Mouse (Mus musculus): ENCODE measurements around the gene Cox4i2. TPM values are rescaled to one million over a fixed set of nuclear protein-coding genes. Genes with fewer than 3 reads are reported as not detected.

The Cox4i2 gene
- polyA plus RNA-seq, 1 experiment from 2014 or later = 51.4 TPM

DNA sequence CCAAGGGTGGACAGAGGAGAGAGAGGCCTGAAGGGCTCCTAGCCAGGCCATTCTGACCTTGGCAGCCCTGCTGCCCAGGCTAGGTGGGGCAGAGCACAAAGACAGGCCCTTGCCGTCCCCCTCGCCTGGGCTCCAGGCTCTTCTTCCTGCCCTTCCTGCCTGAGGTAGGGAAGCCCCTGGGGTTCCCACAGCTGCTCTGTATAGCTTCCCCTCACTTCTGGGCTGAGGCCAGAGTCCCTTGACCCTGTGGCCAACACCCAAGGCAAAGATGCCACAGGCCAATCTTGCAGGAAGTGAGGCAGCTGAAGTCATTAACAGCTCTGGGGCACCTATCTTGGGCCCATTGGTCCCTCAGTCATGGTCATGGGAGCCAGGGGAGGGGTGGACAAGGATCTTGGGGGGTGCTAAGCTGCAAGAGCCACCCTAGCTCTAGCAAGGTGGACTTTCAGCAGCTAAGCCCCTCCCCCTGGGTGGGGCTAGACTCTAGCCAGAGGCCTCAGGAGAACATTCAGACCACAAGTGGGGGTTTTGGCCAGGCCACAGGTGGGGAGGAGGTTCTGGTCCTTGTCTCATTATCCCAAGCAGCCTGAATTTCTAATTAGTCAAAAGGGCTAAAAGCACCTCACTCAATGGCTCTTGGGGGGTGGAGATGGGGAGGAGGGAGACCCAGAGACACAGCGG is 27.2 kb downstream of the Cox4i2 start:
- H3K27me3 ChIP-seq (ENCODE audit: insufficient read depth, low read length) = no peaks in the 10 kb centered on the region
- no peak overlapping the region for H3K27ac ChIP-seq (ENCODE audit: low read depth)
- no peak overlapping the region for H3K4me2 ChIP-seq
- WGBS = 83% methylated on average over 3 of the region's 3 CpGs
- no peak for TF ChIP-seq CTCF (IDR thresholded peaks at IDR 0.05; ENCODE audit: low read depth)
- peaks cover 11% of the 10 kb centered on the region for H3K4me1 ChIP-seq (ENCODE audit: insufficient read depth)
- DNase-seq (no peak), ATAC-seq (ENCODE audit: insufficient read depth) (no peak)
- peaks cover 37% of the 10 kb centered on the region; the same call in 1 of the 2 replicates for H3K36me3 ChIP-seq (ENCODE audit: insufficient read depth)
- H3K9ac ChIP-seq = no peak overlapping the region
- no peaks in the 10 kb centered on the region for H3K9me3 ChIP-seq (ENCODE audit: low read depth, low read length)
- no peak overlapping the region for H3K4me3 ChIP-seq (ENCODE audit: low read depth, low read length)

DNA sequence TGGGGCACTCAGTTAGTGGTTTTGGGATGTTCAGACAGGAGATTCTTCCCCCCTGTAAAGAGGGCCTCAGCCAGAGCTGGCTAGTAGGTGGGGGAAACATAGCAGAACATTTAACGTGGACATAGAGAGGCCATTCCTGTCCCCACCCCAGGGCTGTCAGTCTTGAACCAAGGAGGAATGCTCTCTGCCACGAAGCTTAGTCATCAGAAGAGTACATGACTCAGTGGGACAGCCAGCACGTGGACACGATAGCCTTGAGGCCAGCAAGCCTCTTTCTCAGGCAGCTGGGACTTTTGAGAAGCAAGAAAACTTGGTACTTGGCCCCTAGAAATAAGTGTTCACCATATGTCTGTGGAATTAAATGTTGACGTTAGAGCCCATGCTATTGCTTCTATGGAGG is 28.7 kb downstream of the Cox4i2 start:
- no peak overlapping the region for H3K27ac ChIP-seq (ENCODE audit: low read depth)
- peaks cover 11% of the 10 kb centered on the region for H3K4me1 ChIP-seq (ENCODE audit: insufficient read depth)
- no peak overlapping the region for H3K4me2 ChIP-seq
- H3K36me3 ChIP-seq (ENCODE audit: insufficient read depth) = peaks cover 36% of the 10 kb centered on the region; the same call in 1 of the 2 replicates
- no peak for TF ChIP-seq CTCF (IDR thresholded peaks at IDR 0.05; ENCODE audit: low read depth)
- H3K4me3 ChIP-seq (ENCODE audit: low read depth, low read length) = no peak overlapping the region
- H3K27me3 ChIP-seq (ENCODE audit: insufficient read depth, low read length) = no peaks in the 10 kb centered on the region
- H3K9me3 ChIP-seq (ENCODE audit: low read depth, low read length) = no peaks in the 10 kb centered on the region
- 77% methylated on average over 5 of the region's 5 CpGs for WGBS
- DNase-seq = no peak
- ATAC-seq (ENCODE audit: insufficient read depth) = no peak
- no peak overlapping the region for H3K9ac ChIP-seq

DNA sequence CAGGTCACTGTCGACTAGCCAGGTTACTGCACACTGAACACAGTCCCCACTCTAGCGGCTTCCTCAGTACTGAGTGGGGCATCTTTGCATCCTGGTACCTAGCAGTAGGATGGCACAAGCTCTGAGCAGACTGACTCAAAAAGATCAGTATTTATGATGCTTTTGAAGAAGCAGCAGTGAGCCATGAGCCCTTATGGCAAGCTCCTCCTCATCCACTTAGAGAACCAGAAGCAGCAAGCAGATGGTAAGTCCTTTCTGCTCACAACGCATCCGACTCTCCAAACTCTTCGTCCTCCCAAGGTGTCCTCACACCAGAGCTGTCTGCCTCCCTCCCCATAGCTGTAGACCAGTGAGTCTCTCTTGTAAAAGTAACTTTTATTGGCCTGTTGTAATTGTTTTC is 29.3 kb downstream of the Cox4i2 start:
- no peak for ATAC-seq (ENCODE audit: insufficient read depth)
- H3K36me3 ChIP-seq (ENCODE audit: insufficient read depth) = peaks cover 34% of the 10 kb centered on the region; the same call in 1 of the 2 replicates
- H3K27ac ChIP-seq (ENCODE audit: low read depth) = no peak overlapping the region
- no peaks in the 10 kb centered on the region for H3K9me3 ChIP-seq (ENCODE audit: low read depth, low read length)
- H3K4me1 ChIP-seq (ENCODE audit: insufficient read depth) = peaks cover 11% of the 10 kb centered on the region
- no peak for DNase-seq
- H3K27me3 ChIP-seq (ENCODE audit: insufficient read depth, low read length) = no peaks in the 10 kb centered on the region
- no peak overlapping the region for H3K4me3 ChIP-seq (ENCODE audit: low read depth, low read length)
- H3K4me2 ChIP-seq = no peak overlapping the region
- WGBS = 92% methylated on average over 5 of the region's 5 CpGs
- TF ChIP-seq CTCF (IDR thresholded peaks at IDR 0.05; ENCODE audit: low read depth) = no peak
- no peak overlapping the region for H3K9ac ChIP-seq

DNA sequence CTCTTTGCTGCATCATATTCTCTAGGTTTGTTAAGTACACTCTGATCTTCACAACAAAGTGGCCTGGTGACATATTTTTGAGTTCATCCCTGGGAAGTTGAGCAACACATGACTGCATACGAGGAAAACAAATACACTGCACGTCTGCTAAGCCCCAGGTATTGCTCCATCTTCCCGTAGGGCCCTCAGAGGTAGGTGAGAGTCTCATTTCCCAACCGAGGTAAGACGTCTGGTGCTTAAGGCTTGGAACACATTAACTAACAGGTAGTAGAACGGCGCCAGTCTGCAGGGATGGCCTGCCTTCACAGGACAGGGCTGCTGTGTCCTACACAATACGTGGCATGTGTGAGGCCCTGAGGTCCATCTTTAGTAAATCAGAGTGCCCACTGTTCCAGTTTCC is 30.7 kb downstream of the Cox4i2 start:
- Histone ChIP-seq H3K9me3 (ENCODE audit: low read depth, low read length) (no peaks in the 10 kb centered on the region), H3K4me1 (ENCODE audit: insufficient read depth) (peaks cover 16% of the 10 kb centered on the region), H3K27ac (ENCODE audit: low read depth) (0 out of 2 replicates have a peak overlapping the region, but pooled peaks have one; percentile 90), H3K9ac (no peak overlapping the region), H3K4me2 (no peak overlapping the region), H3K27me3 (ENCODE audit: insufficient read depth, low read length) (no peaks in the 10 kb centered on the region), H3K4me3 (ENCODE audit: low read depth, low read length) (no peak overlapping the region), H3K36me3 (ENCODE audit: insufficient read depth) (peaks cover 28% of the 10 kb centered on the region; the same call in 1 of the 2 replicates)
- TF ChIP-seq CTCF (IDR thresholded peaks at IDR 0.05; ENCODE audit: low read depth) = no peak
- WGBS = 81% methylated on average over 8 of the region's 8 CpGs
- ATAC-seq (ENCODE audit: insufficient read depth) (no peak), DNase-seq (no peak)

GRCm38 (mm10) chr2:152785446-152786350 is 31.7 kb downstream of the Cox4i2 start:
- Histone ChIP-seq H3K4me2 (peak overlapping the region; percentile 40), H3K27ac (ENCODE audit: low read depth) (peak overlapping the region; percentile 90), H3K9me3 (ENCODE audit: low read depth, low read length) (no peaks in the 10 kb centered on the region), H3K4me1 (ENCODE audit: insufficient read depth) (peaks cover 20% of the 10 kb centered on the region), H3K9ac (no peak overlapping the region), H3K4me3 (ENCODE audit: low read depth, low read length) (no peak overlapping the region), H3K36me3 (ENCODE audit: insufficient read depth) (peaks cover 18% of the 10 kb centered on the region; the same call in 1 of the 2 replicates), H3K27me3 (ENCODE audit: insufficient read depth, low read length) (no peaks in the 10 kb centered on the region)
- peak; percentile 74 for DNase-seq
- no peak for TF ChIP-seq CTCF (IDR thresholded peaks at IDR 0.05; ENCODE audit: low read depth)
- WGBS = 24% methylated on average over 18 of the region's 18 CpGs
- peak; percentile 53 for ATAC-seq (ENCODE audit: insufficient read depth)

DNA sequence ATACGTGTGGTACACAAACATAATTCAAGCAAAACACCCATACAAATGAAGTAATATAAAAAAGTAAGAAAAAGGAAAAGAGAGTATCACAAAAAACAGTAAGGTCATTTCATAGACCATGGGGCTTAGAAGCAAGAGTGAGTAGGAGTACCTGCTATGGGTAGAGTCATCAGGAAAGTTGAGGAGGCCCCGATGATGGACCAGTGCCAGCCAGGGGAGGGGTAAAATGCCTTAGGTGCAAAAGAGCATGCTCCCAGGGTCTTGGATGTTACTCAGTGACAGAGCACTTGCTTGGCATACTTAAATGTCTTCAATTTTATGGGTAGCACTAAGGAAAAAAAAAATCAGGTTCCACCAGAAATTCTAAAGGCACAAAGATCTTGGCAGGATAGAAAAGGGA is 33.2 kb downstream of the Cox4i2 start:
- Histone ChIP-seq H3K9ac (no peak overlapping the region), H3K4me1 (ENCODE audit: insufficient read depth) (peaks cover 20% of the 10 kb centered on the region), H3K27ac (ENCODE audit: low read depth) (no peak overlapping the region), H3K4me2 (no peak overlapping the region), H3K27me3 (ENCODE audit: insufficient read depth, low read length) (no peaks in the 10 kb centered on the region), H3K9me3 (ENCODE audit: low read depth, low read length) (no peaks in the 10 kb centered on the region), H3K36me3 (ENCODE audit: insufficient read depth) (peaks cover 4% of the 10 kb centered on the region; the same call in 1 of the 2 replicates), H3K4me3 (ENCODE audit: low read depth, low read length) (no peak overlapping the region)
- no peak for DNase-seq
- WGBS = 92% methylated on average over 2 of the region's 2 CpGs
- ATAC-seq (ENCODE audit: insufficient read depth) = no peak
- no peak for TF ChIP-seq CTCF (IDR thresholded peaks at IDR 0.05; ENCODE audit: low read depth)

GRCm38 (mm10) chr2:152787543-152787942 is 33.6 kb downstream of the Cox4i2 start:
- no peak for TF ChIP-seq CTCF (IDR thresholded peaks at IDR 0.05; ENCODE audit: low read depth)
- 0 out of 2 replicates have a peak, but pooled peaks cover 3% of the 10 kb centered on the region for H3K36me3 ChIP-seq (ENCODE audit: insufficient read depth)
- no peaks in the 10 kb centered on the region for H3K9me3 ChIP-seq (ENCODE audit: low read depth, low read length)
- H3K27me3 ChIP-seq (ENCODE audit: insufficient read depth, low read length) = no peaks in the 10 kb centered on the region
- H3K4me2 ChIP-seq = no peak overlapping the region
- peaks cover 23% of the 10 kb centered on the region for H3K4me1 ChIP-seq (ENCODE audit: insufficient read depth)
- no peak overlapping the region for H3K9ac ChIP-seq
- H3K4me3 ChIP-seq (ENCODE audit: low read depth, low read length) = no peak overlapping the region
- ATAC-seq (ENCODE audit: insufficient read depth) (no peak), DNase-seq (no peak)
- WGBS = 88% methylated on average over 6 of the region's 6 CpGs
- H3K27ac ChIP-seq (ENCODE audit: low read depth) = no peak overlapping the region

All from lung, embryonic 14.5 days (tissue).